Mouse (Mus musculus): ENCODE measurements around the gene Gm37240.

DNA sequence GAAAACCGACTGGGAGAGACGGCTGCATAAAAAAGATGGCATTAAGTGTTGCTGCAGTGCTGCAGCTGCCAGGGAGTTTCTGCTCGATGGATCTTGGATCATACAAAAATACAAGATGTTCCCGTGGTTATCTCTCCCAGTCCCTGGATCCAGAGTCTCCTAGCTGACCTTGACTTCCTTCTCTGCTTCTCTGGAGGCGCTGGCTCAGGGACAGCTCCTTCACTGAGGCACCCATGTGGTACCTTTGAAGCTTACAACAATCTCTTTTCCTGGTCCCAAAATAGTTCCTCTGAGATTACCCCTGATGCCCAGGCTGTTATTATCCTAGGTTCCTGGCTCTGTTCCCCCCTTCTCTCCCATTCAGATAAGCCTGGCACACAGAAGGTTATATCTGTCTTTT, 672.4 kb downstream of the Gm37240 start:
- TF ChIP-seq GATA2 (IDR thresholded peaks at IDR 0.05; ENCODE audit: borderline replicate concordance, low read depth, low read length) (no peak), TAL1 (conservative IDR thresholded peaks at IDR 0.05; ENCODE audit: low read depth, low read length) (no peak), GATA1 (IDR thresholded peaks at IDR 0.05; ENCODE audit: borderline replicate concordance, low read length) (no peak)
